18 mouse cellular contexts compared by ENCODE assay signal in genomic region chr16:58029674-58030073, GRCm38 (mm10).
DNase-seq lines count a peak whose midpoint lies in the region; ATAC-seq and TF ChIP-seq lines count a peak whose summit lies in the region.
"Had no signal": no experiment of that assay in that cellular context is flagged by ENCODE, and none has a peak within 500 bp of the region (broad histone marks: within the 10 kb centered on the region; RNA-seq: fewer than 3 reads in every experiment).

No protein-coding gene starts in this region.

- TF ChIP-seq CTCF in stomach, postnatal 0 days (IDR thresholded peaks at IDR 0.05; ENCODE audit: low read depth) = no peak

- H3K9ac ChIP-seq in stomach, postnatal 0 days (ENCODE audit: low read length) = no peak overlapping the region
- H3K9ac ChIP-seq: hindbrain, embryonic 13.5 days; limb, embryonic 15.5 days; liver, postnatal 0 days; midbrain, embryonic 13.5 days had no signal

- H3K27me3 ChIP-seq in stomach, postnatal 0 days (ENCODE audit: control insufficient read depth, insufficient read depth, low read length) = no peaks in the 10 kb centered on the region
- H3K27me3 ChIP-seq: hindbrain, embryonic 13.5 days; limb, embryonic 15.5 days; midbrain, embryonic 13.5 days; Patski had no signal

- H3K27ac ChIP-seq in stomach, postnatal 0 days (replicated peaks) = no peak overlapping the region
- H3K27ac ChIP-seq: hindbrain, embryonic 13.5 days; limb, embryonic 15.5 days; midbrain, embryonic 13.5 days had no signal

- H3K36me3 ChIP-seq in stomach, postnatal 0 days (ENCODE audit: control insufficient read depth, insufficient read depth, low read length) = no peaks in the 10 kb centered on the region
- H3K36me3 ChIP-seq: hindbrain, embryonic 13.5 days; limb, embryonic 15.5 days; midbrain, embryonic 13.5 days had no signal

- 85% methylated on average over 5 of the region's 5 CpGs for WGBS in stomach, postnatal 0 days

- no peak for ATAC-seq in stomach, postnatal 0 days (ENCODE audit: low FRiP score, low TSS enrichment)
- ATAC-seq: intestine, postnatal 0 days; liver, postnatal 0 days; midbrain, embryonic 13.5 days; Patski had no signal

- no peak overlapping the region for H3K4me3 ChIP-seq in stomach, postnatal 0 days (ENCODE audit: low read depth, low read length)
- H3K4me3 ChIP-seq: erythroblast, embryonic 14.5 days; hindbrain, embryonic 13.5 days; limb, embryonic 15.5 days; midbrain, embryonic 13.5 days had no signal

- no peaks in the 10 kb centered on the region for H3K9me3 ChIP-seq in stomach, postnatal 0 days (ENCODE audit: control insufficient read depth, low read length)
- H3K9me3 ChIP-seq: hindbrain, embryonic 13.5 days; limb, embryonic 15.5 days; midbrain, embryonic 13.5 days had no signal

- no peak for TF ChIP-seq EP300 in stomach, postnatal 0 days (optimal IDR thresholded peaks at IDR 0.05)

- no peak overlapping the region for H3K4me2 ChIP-seq in stomach, postnatal 0 days (replicated peaks; ENCODE audit: low read depth)
- H3K4me2 ChIP-seq: hindbrain, embryonic 13.5 days; limb, embryonic 15.5 days; midbrain, embryonic 13.5 days had no signal

- H3K4me1 ChIP-seq in stomach, postnatal 0 days (replicated peaks; ENCODE audit: control insufficient read depth, insufficient read depth) = no peaks in the 10 kb centered on the region
- H3K4me1 ChIP-seq: hindbrain, embryonic 13.5 days; midbrain, embryonic 13.5 days had no signal

- DNase-seq in cerebellum, postnatal 25 days = peak; percentile 44 to 56
- DNase-seq in cerebellum, adult 8-10 months = no peak
- DNase-seq in gastrocnemius, postnatal 10 days = peak; percentile 4
- DNase-seq in gastrocnemius, adult 8-10 months (ENCODE audit: low spot score in 2 of 2) = no peak
- DNase-seq in lung, postnatal 25 days (ENCODE audit: low spot score) = peak; percentile 0
- no peak for DNase-seq in lung, postnatal 14 days
- peak; percentile 16 for DNase-seq in stomach, postnatal 0 days (ENCODE audit: low spot score)
- no peak for DNase-seq in urinary bladder, adult 2 months (ENCODE audit: low spot score)
- DNase-seq: cerebellum, adult 11-12 months; kidney, postnatal 10 days; liver, postnatal 0 days; thymus, postnatal 25 days had no signal

Comparison
In these comparisons a context has a peak if more than half of its experiments do, and no peak if none do; other contexts are left out.
1. DNase-seq: peak in cerebellum, postnatal 25 days (2 of 2), gastrocnemius, postnatal 10 days (single experiment), lung, postnatal 25 days (single experiment) and stomach, postnatal 0 days (single experiment); none in cerebellum, adult 8-10 months (single experiment), gastrocnemius, adult 8-10 months (0 of 2), lung, postnatal 14 days (single experiment) and urinary bladder, adult 2 months (single experiment).